Mouse (Mus musculus): ENCODE measurements around the gene Psmc5.
A peak's percentile ranks its signal among the peaks of the same experiment; 100 is the strongest.

Psmc5 gene

DNA sequence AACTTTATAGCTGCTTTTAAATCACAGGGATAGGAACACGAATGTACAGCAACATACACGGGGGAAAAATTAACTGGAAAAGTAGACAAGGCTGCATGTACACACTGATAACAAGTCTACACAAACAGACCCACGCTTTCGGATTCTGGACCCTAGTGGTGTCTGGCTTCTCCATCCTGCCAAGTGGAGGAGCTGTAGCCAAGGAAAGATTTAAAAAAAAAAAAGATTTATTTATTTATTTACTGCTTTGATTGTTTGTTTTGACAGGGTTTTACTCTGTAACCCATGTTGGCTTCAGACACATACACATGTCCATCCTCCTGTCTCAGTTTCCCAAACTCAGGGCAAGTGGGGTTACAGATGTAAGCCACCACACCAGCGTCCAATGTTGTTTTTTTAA lies 51.5 kb downstream of the Psmc5 start:
- no peak for DNase-seq (ENCODE audit: low spot score)

GRCm38 (mm10) chr11:106308162-106308561 lies 52.2 kb downstream of the Psmc5 start:
- peak; percentile 31 for DNase-seq (ENCODE audit: low spot score)

GRCm38 (mm10) chr11:106310123-106310522 lies 54.2 kb downstream of the Psmc5 start:
- no peak for DNase-seq (ENCODE audit: low spot score)
